Mouse (Mus musculus) heart, adult 2 months (tissue): ENCODE data around the gene Tmem8b.

Experiments used
- CTCF ChIP-seq: fragments of 200-600 bp; IDR thresholded peaks from 2 replicates; pipeline ENCODE4 v1.8.1; 2022; ENCODE audit warnings: antibody characterized with exemption, mild to moderate bottlenecking, moderate library complexity
- EP300 ChIP-seq: fragments of 200-500 bp; IDR thresholded peaks from 2 replicates; pipeline ENCODE4 v1.6.1; 2011; ENCODE audit warnings: low read depth, low read length, control low read depth; ENCODE audit not compliant: insufficient read depth
- POLR2A ChIP-seq: fragments of 200-500 bp; IDR thresholded peaks from 2 replicates; pipeline ENCODE4 v1.6.1; 2011; ENCODE audit warnings: mild to moderate bottlenecking, low read depth, low read length, control low read depth; ENCODE audit not compliant: insufficient read depth

GRCm38 (mm10) chr4:43726228-43726993, 57.6 kb downstream of the Tmem8b start:
- TF ChIP-seq CTCF, result no peak
- TF ChIP-seq POLR2A, result no peak
- no peak for TF ChIP-seq EP300
